Mouse (Mus musculus) kidney, embryonic 15.5 days (tissue): Measurements from ENCODE around the gene Efna5. TPM values are rescaled to one million over a fixed set of nuclear protein-coding genes. Genes with fewer than 3 reads are reported as not detected.

Experiments used
- ATAC-seq: fragments of 200-750 bp; cut with Nextera tagmentation; replicated peaks from 2 replicates; pipeline ENCODE4 v1.8.0; 2017; ENCODE audit warnings: moderate TSS enrichment; ENCODE audit not compliant: low FRiP score
- H3K27ac ChIP-seq: fragments of 300-500 bp; sonication (generic); 2 replicates; pipeline ENCODE4 v1.5.1; 2015; ENCODE audit warnings: mild to moderate bottlenecking, inconsistent platforms
- H3K27me3 ChIP-seq: fragments of 300-500 bp; sonication (generic); 2 replicates; pipeline ENCODE4 v1.6.1; 2015; ENCODE audit warnings: inconsistent platforms
- H3K36me3 ChIP-seq: fragments of 300-500 bp; sonication (generic); 2 replicates; pipeline ENCODE4 v1.6.1; 2015; ENCODE audit warnings: inconsistent platforms
- H3K4me1 ChIP-seq: fragments of 300-500 bp; sonication (generic); 2 replicates; pipeline ENCODE4 v1.6.1; 2015; ENCODE audit warnings: inconsistent platforms
- H3K4me2 ChIP-seq: fragments of 300-500 bp; sonication (generic); 2 replicates; pipeline ENCODE4 v1.6.1; 2015; ENCODE audit warnings: moderate library complexity, mild to moderate bottlenecking, inconsistent platforms
- H3K4me3 ChIP-seq: fragments of 300-500 bp; sonication (generic); replicated peaks from 2 replicates; pipeline ENCODE4 v1.5.1; 2015; ENCODE audit warnings: mild to moderate bottlenecking, inconsistent platforms
- H3K9ac ChIP-seq: fragments of 300-500 bp; sonication (generic); 2 replicates; pipeline ENCODE4 v1.6.1; 2015; ENCODE audit warnings: mild to moderate bottlenecking, inconsistent platforms
- H3K9me3 ChIP-seq: fragments of 300-500 bp; sonication (generic); replicated peaks from 2 replicates; pipeline ENCODE4 v1.6.1; 2016; ENCODE audit warnings: inconsistent platforms
- WGBS: fragments of 180-500 bp; shearing (Covaris S2); methylation state at CpG from one replicate; pipeline ENCODE4 v1.1.7; 2015; ENCODE audit warnings: mixed read lengths; 5-methylcytosine and 5-hydroxymethylcytosine counted together
- polyA plus RNA-seq: library from polyadenylated mRNA; unstranded; fragments of >200 nt; fragmentation: Nextera tagmentation; extraction: Ambion mirVana; gene quantifications from 2 replicates; pipeline ENCODE4 v1.2.1, GENCODE M21; 2015

Gene Efna5
- polyA plus RNA-seq, 1 experiment from 2014 or later: 33.7 TPM

DNA sequence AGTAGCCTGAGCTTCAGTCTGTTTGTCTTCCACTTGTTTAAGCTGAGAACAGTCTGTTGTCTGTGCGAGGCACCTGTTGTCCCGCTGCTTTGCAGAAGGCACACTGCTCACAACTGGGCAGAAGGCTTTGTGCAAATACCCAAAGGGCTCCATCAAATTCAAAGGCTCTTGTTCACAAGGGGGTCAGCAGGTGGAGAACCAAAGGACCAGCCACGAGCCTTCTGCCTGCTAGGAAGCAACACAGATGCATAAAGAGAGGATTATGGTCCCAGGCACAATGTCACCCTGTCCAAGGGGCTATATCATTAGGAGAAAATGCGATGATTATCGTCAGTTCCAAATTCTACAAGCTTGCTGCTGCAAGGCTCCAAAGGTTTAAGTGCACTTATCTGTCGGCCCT lies 141.1 kb downstream of the Efna5 start:
- Histone ChIP-seq H3K9ac (no peak overlapping the region), H3K36me3 (no peaks in the 10 kb centered on the region), H3K9me3 (no peaks in the 10 kb centered on the region), H3K27ac (no peak overlapping the region), H3K4me3 (no peak overlapping the region), H3K4me2 (no peak overlapping the region), H3K4me1 (peaks cover 19% of the 10 kb centered on the region), H3K27me3 (no peaks in the 10 kb centered on the region)
- WGBS: 90% methylated on average over 6 of the region's 6 CpGs
- no peak for ATAC-seq

DNA sequence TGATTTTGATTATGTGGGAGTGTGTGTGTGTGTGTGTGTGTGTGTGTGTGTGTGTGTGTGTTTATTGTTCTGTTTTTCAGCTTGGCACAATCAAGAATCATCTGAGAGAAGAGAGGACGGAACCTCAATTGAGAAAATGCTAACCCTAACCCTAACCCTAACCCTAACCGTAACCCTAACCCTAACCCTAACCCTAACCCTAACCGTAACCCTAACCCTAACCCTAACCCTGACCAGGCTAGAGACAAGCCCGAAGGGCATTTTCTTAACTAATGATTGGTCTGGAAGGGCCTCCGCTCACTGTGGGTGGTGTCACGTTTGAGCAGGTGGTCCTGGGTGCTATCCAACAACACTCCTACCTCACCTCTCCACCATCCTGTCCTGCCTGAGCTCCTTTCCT lies 143.7 kb downstream of the Efna5 start:
- Histone ChIP-seq H3K36me3 (no peaks in the 10 kb centered on the region), H3K4me2 (no peak overlapping the region), H3K4me1 (peaks cover 25% of the 10 kb centered on the region), H3K4me3 (no peak overlapping the region), H3K9me3 (no peaks in the 10 kb centered on the region), H3K27me3 (no peaks in the 10 kb centered on the region), H3K9ac (no peak overlapping the region), H3K27ac (no peak overlapping the region)
- 83% methylated on average over 6 of the region's 6 CpGs for WGBS
- peak; percentile 61; the same call in 1 of the 2 replicates for ATAC-seq

DNA sequence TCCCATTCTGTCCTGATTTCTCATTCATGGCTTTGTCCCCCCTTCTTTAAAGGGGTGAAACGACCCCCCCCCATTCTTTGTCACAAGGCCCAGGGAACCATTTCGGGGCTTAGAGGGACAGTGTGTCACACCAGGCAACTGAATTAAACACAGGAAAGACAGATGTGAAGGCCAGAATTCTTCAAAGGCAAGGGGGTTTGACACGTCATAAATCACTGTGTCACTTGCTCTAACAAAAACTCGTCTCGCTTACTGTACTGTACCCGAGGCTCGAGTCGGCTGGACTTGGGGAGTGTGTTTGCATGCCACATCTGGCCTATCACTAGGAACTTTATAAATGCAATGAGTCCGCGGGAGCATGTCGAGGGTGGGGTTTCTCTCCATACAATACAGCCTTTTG lies 145.2 kb downstream of the Efna5 start:
- WGBS: 6% methylated on average over 11 of the region's 11 CpGs
- H3K4me2 ChIP-seq: peak overlapping the region; percentile 2
- H3K9me3 ChIP-seq: no peaks in the 10 kb centered on the region
- H3K36me3 ChIP-seq: no peaks in the 10 kb centered on the region
- peak; percentile 90 for ATAC-seq
- no peak overlapping the region for H3K27ac ChIP-seq
- H3K9ac ChIP-seq: no peak overlapping the region
- no peak overlapping the region for H3K4me3 ChIP-seq
- H3K27me3 ChIP-seq: no peaks in the 10 kb centered on the region
- peaks cover 26% of the 10 kb centered on the region for H3K4me1 ChIP-seq

DNA sequence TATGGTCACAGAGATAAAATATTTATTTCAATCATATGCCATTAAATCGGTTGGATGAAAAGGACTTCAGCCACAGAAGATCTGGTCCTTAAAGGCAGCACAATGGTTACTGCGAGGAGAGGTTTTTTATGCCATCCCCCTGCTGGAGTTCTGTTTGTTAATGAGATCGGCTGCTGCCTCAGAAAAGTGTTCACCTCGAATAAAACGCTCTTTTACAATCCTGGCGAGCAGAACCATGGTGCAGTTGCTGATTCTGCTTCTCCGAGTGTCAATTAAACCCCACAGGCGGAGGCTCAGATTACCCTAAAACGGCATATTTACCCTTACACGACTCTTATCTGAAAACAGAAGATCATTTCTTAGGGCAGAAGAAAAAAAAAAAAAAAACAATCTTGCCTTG lies 146.2 kb downstream of the Efna5 start:
- H3K9ac ChIP-seq: no peak overlapping the region
- no peak overlapping the region for H3K27ac ChIP-seq
- no peaks in the 10 kb centered on the region for H3K9me3 ChIP-seq
- no peak for ATAC-seq
- H3K27me3 ChIP-seq: no peaks in the 10 kb centered on the region
- H3K4me2 ChIP-seq: no peak overlapping the region
- H3K4me3 ChIP-seq: no peak overlapping the region
- H3K4me1 ChIP-seq: peaks cover 37% of the 10 kb centered on the region
- 29% methylated on average over 10 of the region's 10 CpGs for WGBS
- H3K36me3 ChIP-seq: no peaks in the 10 kb centered on the region

DNA sequence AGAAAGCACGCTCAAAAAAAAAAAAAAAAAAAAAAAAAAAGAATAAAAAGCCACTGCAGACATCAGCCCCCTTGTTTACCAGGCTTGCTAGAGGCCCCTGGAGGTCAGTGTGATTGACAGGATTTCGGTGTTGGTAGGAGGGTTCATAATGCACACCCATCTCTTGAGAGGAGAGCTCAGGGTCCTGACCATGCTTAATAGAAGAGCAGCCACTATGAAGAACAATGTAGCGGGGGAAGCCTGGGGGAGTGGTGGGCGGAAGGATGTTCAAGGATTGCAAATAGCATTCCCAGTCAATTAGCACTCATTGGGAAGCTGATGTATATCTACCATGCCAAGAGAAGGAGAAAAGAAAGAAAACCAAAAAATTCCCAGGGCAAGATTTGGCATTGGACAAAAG lies 147.1 kb downstream of the Efna5 start:
- ATAC-seq: no peak
- 77% methylated on average over 4 of the region's 4 CpGs for WGBS
- Histone ChIP-seq H3K9ac (no peak overlapping the region), H3K36me3 (no peaks in the 10 kb centered on the region), H3K9me3 (no peaks in the 10 kb centered on the region), H3K4me2 (no peak overlapping the region), H3K27ac (no peak overlapping the region), H3K27me3 (no peaks in the 10 kb centered on the region), H3K4me1 (peaks cover 43% of the 10 kb centered on the region), H3K4me3 (no peak overlapping the region)

DNA sequence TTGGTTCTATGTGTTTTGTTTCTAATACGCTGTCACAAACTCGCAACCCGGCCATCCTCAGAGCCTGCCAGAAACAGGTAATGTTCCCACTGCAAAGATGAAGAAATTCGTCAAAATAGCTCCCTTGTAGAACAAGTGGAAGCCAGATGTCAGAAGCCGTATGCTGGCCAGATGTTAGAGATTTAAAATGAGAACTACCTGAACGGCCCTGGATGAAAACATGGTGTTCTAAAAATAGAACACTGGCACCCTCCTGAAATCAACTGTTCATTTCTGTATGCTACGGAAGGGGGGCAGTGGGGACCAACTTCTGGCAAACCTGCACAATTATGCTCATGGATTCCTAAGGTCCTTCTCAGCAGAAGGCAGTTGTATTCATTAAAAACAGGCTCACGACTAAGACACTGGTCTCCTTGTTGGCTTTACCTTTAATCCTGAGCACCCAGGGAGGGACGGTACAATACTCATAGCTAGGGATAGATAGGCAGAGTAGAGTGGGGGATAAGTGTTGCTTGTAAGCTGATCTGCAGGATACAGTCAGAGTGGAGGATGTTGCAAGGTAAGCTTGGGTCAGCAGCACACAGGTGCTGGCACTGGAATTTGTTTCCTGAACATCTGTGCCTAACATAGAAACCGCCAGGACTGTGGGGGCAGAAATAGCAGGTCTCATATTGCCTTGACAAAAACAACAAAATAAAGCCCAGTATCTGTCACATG lies 151.2 kb downstream of the Efna5 start:
- Histone ChIP-seq H3K27me3 (no peaks in the 10 kb centered on the region), H3K4me2 (no peak overlapping the region), H3K9me3 (no peaks in the 10 kb centered on the region), H3K4me1 (peaks cover 29% of the 10 kb centered on the region), H3K4me3 (no peak overlapping the region), H3K27ac (no peak overlapping the region), H3K36me3 (no peaks in the 10 kb centered on the region), H3K9ac (no peak overlapping the region)
- peak; percentile 72 for ATAC-seq
- 50% methylated on average over 10 of the region's 10 CpGs for WGBS

DNA sequence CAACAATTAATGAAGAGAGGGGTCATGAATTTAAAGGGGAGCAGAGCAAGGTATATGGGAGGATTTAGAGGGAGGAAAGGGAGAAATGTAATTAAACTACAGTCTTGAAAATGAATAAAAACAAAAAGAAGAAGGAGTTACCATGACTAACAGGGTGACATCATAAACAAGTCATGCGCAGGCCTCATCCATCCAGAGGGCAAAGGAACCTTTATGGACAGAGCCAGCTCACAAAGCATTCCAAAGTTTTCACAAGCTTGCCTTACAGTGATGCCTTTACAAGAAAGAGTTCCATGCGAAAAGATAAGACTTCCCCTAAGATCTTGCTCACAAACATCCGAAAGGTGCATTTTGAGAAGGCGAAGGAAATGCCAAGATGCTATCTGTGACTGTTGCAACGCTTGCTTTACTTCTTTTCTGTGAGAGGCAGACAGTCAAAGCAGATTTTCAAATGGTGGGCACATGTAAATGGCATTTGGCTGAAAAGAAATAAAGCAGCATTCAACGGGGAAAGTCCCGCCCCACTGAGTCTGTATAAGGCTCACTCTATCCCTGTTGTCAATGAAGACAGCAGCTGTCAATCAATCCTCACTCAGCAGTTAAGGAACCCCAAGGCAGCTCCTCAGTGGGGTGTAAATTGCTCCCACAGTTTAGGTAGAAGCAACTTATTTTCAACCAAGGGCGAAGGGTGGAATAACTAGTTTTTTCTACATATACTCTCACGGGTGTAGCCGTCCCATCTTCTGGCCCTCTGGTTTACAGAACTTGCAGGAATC lies 152.8 kb downstream of the Efna5 start:
- no peak for ATAC-seq

DNA sequence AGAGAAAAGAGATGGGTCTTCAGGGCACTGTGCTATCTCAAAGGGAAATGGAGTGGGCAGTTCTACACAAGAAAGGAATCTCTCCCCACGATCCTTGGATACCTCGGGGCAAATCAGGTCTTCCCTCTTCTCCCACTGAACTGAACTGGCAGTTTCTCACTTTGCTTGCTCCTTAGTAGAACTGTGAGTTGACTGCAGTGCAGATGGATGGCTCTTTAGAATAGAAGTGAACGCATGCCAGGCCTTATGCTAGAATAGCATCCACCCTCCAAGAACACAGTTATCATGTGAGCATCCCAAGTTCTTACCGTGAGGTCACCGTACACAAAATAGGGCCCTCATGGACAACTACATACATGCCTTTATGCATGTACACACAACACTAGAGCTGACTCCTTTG lies 155.0 kb downstream of the Efna5 start:
- H3K4me1 ChIP-seq: peaks cover 29% of the 10 kb centered on the region
- 85% methylated on average over 5 of the region's 5 CpGs for WGBS
- no peak overlapping the region for H3K27ac ChIP-seq
- no peaks in the 10 kb centered on the region for H3K9me3 ChIP-seq
- H3K4me3 ChIP-seq: no peak overlapping the region
- no peaks in the 10 kb centered on the region for H3K27me3 ChIP-seq
- H3K9ac ChIP-seq: no peak overlapping the region
- no peaks in the 10 kb centered on the region for H3K36me3 ChIP-seq
- no peak for ATAC-seq
- no peak overlapping the region for H3K4me2 ChIP-seq

More for the DNA sequence above, 152.8 kb downstream of the Efna5 start:
- Histone ChIP-seq H3K9ac (no peak overlapping the region), H3K9me3 (no peaks in the 10 kb centered on the region), H3K36me3 (no peaks in the 10 kb centered on the region), H3K4me2 (no peak overlapping the region), H3K27ac (no peak overlapping the region), H3K27me3 (no peaks in the 10 kb centered on the region), H3K4me1 (peaks cover 23% of the 10 kb centered on the region), H3K4me3 (no peak overlapping the region)
- 78% methylated on average over 10 of the region's 10 CpGs for WGBS

DNA sequence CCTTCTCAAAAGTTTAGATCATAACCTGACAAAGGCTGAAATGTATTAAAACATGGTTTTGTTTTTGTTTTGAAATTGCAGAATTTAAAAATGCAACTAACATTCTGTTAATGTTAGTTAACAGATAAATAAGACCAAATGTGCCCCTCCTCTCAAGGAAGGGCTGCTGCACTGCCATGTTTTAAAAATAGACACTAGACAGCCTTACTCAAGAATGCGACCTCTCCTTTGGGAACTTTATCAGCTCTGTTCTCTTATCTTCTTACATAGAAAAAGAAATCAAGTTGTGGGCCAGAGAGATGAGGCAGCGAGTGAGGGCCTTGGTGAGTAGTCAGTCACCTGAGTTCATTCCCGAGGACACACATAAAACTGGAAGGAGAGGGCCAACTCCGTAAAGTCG lies 158.2 kb downstream of the Efna5 start:
- H3K27ac ChIP-seq: no peak overlapping the region
- ATAC-seq: no peak
- H3K4me1 ChIP-seq: peaks cover 15% of the 10 kb centered on the region
- 83% methylated on average over 5 of the region's 5 CpGs for WGBS
- H3K4me2 ChIP-seq: no peak overlapping the region
- no peak overlapping the region for H3K4me3 ChIP-seq
- no peaks in the 10 kb centered on the region for H3K36me3 ChIP-seq
- H3K27me3 ChIP-seq: no peaks in the 10 kb centered on the region
- H3K9ac ChIP-seq: no peak overlapping the region
- H3K9me3 ChIP-seq: no peaks in the 10 kb centered on the region

DNA sequence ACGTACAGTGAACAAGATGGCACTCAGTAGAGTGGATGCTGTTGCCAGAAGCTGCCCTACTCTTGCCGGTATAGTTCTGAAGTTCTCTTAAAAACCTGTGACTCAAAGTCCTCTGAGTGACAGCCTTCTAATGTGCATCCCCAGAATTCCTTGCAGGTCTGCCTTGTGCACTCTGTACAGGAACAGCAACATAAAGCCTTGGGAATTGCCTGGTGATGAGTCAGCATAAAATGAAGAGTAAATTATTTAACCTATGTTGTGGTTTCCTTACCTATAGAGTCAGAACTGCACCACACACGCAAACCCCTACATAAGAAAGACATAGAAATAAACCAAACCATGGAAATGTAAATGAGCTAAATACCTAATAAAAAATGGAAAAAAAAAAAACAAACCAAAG lies 159.5 kb downstream of the Efna5 start:
- H3K4me2 ChIP-seq: no peak overlapping the region
- no peaks in the 10 kb centered on the region for H3K9me3 ChIP-seq
- no peak overlapping the region for H3K9ac ChIP-seq
- H3K27me3 ChIP-seq: no peaks in the 10 kb centered on the region
- no peaks in the 10 kb centered on the region for H3K36me3 ChIP-seq
- H3K4me3 ChIP-seq: no peak overlapping the region
- no peak for ATAC-seq
- WGBS: 83% methylated on average over 3 of the region's 3 CpGs
- H3K27ac ChIP-seq: no peak overlapping the region
- H3K4me1 ChIP-seq: peaks cover 18% of the 10 kb centered on the region

DNA sequence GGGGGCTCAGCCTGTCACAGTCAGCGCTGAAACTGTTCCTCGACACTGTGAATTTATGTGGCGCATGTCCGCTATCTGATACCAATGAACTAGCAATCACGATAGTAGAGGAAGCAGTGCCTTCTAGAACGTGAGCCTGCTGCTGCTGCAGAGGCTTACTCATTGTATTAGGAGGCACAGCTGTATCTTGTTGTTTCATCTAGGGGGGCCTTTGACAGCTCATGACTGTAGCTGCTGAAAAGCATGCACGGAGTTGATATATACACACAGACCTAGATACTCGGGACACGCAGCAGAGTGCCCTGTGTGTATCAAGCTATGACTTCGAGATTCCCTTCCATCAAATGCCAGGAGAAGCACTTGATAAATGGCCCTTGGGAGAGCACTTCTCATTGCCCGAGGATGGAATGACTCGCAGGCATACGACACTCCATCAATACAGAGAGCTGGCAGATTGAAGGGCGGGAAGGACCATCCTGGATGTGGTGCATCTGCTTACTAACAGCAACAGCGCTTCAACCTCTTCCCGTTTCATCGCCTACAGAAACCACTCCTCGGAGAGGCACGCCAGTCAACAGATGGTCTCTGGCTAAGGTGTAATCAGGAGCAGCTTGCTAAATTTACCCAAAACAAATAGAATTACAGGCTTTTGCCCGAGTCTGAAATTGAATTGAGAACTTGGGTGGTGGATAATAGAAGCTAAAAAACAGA lies 160.2 kb downstream of the Efna5 start:
- ATAC-seq: peak; percentile 69; the same call in 1 of the 2 replicates
- H3K4me3 ChIP-seq: no peak overlapping the region
- no peaks in the 10 kb centered on the region for H3K9me3 ChIP-seq
- WGBS: 44% methylated on average over 20 of the region's 20 CpGs
- H3K9ac ChIP-seq: no peak overlapping the region
- H3K4me1 ChIP-seq: peaks cover 18% of the 10 kb centered on the region
- H3K27me3 ChIP-seq: no peaks in the 10 kb centered on the region
- no peaks in the 10 kb centered on the region for H3K36me3 ChIP-seq
- H3K4me2 ChIP-seq: peak overlapping the region; percentile 38
- no peak overlapping the region for H3K27ac ChIP-seq

DNA sequence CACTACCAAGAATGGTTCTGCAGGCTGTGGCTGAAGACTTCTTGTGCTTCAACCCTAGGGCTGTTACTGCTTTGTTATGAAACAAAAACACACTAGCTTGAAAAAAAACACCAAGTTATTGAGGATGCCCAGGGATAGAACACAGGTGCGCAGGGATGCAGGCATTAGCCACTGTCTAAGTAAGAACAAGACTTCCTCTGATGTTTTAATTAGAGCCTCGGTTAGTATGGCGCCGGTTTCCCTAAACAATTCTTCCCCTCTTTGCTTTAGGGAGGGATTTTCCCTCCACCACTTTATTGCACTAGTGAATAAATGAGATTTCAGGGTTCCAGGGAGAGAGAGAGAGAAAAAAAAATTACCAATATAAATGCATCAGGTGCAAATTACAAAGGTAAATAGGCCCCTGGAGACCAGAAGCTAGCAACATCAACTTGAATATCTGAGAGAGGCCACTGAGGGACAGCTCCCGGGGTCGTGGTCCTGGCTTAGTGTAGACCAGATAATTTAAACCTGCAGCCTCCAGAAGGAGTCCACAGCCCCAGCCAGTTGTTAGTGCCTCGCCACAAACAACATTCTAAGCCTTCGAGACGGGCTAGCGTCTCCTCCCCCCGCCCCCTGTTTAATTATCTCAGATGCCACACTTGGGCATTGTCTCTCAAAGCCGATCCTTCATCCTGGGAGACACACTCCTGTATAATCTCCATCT lies 163.5 kb downstream of the Efna5 start:
- H3K9me3 ChIP-seq: no peaks in the 10 kb centered on the region
- H3K9ac ChIP-seq: no peak overlapping the region
- 50% methylated on average over 12 of the region's 12 CpGs for WGBS
- H3K4me3 ChIP-seq: no peak overlapping the region
- no peaks in the 10 kb centered on the region for H3K36me3 ChIP-seq
- no peak overlapping the region for H3K4me2 ChIP-seq
- no peak for ATAC-seq
- H3K4me1 ChIP-seq: peaks cover 18% of the 10 kb centered on the region
- H3K27ac ChIP-seq: no peak overlapping the region
- H3K27me3 ChIP-seq: no peaks in the 10 kb centered on the region
